In the genomic region with DNA sequence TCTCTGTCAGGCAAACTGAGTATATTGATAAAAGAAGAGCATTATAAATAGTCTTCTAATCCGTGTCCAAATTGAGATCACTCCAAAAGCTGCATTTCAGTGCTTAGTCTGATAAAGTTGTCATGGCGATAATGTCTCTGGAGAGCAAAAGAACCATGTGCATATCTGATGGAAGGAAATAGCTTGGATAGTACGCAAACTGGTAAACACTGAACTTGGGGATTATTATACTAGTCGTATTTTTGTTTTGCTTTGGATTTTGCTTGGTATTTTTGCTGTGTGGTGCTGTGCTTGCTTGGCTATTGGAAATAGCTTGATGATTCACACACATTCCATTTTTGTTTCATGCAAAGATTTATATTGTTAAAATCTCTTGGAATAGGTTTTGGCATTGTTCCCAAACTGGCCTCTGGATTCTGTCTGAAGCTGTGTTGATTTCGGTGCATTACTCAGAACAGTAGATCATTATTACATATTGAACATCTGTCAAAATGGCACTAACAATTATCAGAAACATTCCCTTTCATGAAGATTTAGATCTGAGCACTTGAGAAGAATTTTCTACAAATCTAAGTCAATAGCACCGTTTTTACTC, we compare ENCODE assay signal across 17 mouse cellular contexts.
DNase-seq lines count a peak whose midpoint lies in the region; ATAC-seq and TF ChIP-seq lines count a peak whose summit lies in the region.
"Had no signal": no experiment of that assay in that cellular context is flagged by ENCODE, and none has a peak within 500 bp of the region (broad histone marks: within the 10 kb centered on the region; RNA-seq: fewer than 3 reads in every experiment).

No protein-coding gene starts in this region.

- no peaks in the 10 kb centered on the region for H3K27me3 ChIP-seq in hindbrain, embryonic 14.5 days (ENCODE audit: control insufficient read depth, insufficient read depth, low read length)
- no peaks in the 10 kb centered on the region for H3K27me3 ChIP-seq in hindbrain, embryonic 11.5 days (ENCODE audit: control insufficient read depth, insufficient read depth, low read length)
- H3K27me3 ChIP-seq in stomach, embryonic 14.5 days (ENCODE audit: control insufficient read depth, insufficient read depth, low read length): no peaks in the 10 kb centered on the region
- H3K27me3 ChIP-seq in stomach, postnatal 0 days (ENCODE audit: control insufficient read depth, insufficient read depth, low read length): no peaks in the 10 kb centered on the region
- H3K27me3 ChIP-seq: embryonic facial prominence, embryonic 13.5 days; forebrain, embryonic 15.5 days; kidney, embryonic 15.5 days had no signal

- H3K4me3 ChIP-seq in hindbrain, embryonic 14.5 days (replicated peaks; ENCODE audit: low read length): no peak overlapping the region
- H3K4me3 ChIP-seq in hindbrain, embryonic 11.5 days (ENCODE audit: low read depth, low read length): no peak overlapping the region
- no peak overlapping the region for H3K4me3 ChIP-seq in stomach, embryonic 14.5 days (ENCODE audit: low read depth, low read length)
- no peak overlapping the region for H3K4me3 ChIP-seq in stomach, postnatal 0 days (ENCODE audit: low read depth, low read length)
- H3K4me3 ChIP-seq: embryonic facial prominence, embryonic 13.5 days; forebrain, embryonic 15.5 days; kidney, embryonic 15.5 days had no signal

- H3K36me3 ChIP-seq in hindbrain, embryonic 14.5 days (replicated peaks; ENCODE audit: control insufficient read depth, insufficient read depth): no peaks in the 10 kb centered on the region
- no peaks in the 10 kb centered on the region for H3K36me3 ChIP-seq in hindbrain, embryonic 11.5 days (ENCODE audit: control insufficient read depth, insufficient read depth, low read length)
- no peaks in the 10 kb centered on the region for H3K36me3 ChIP-seq in stomach, embryonic 14.5 days (ENCODE audit: control insufficient read depth, insufficient read depth, low read length)
- no peaks in the 10 kb centered on the region for H3K36me3 ChIP-seq in stomach, postnatal 0 days (ENCODE audit: control insufficient read depth, insufficient read depth, low read length)
- H3K36me3 ChIP-seq: embryonic facial prominence, embryonic 13.5 days; forebrain, embryonic 15.5 days; kidney, embryonic 15.5 days had no signal

- no peak overlapping the region for H3K9ac ChIP-seq in hindbrain, embryonic 14.5 days
- H3K9ac ChIP-seq in hindbrain, embryonic 11.5 days (ENCODE audit: low read depth, low read length): no peak overlapping the region
- H3K9ac ChIP-seq in stomach, embryonic 14.5 days (replicated peaks; ENCODE audit: low read depth, low read length): no peak overlapping the region
- no peak overlapping the region for H3K9ac ChIP-seq in stomach, postnatal 0 days (ENCODE audit: low read length)
- H3K9ac ChIP-seq: embryonic facial prominence, embryonic 13.5 days; forebrain, embryonic 15.5 days; kidney, embryonic 15.5 days had no signal

- DNase-seq in cerebellum, postnatal 14 days: peak; percentile 5 to 20
- no peak for DNase-seq in cerebellum, postnatal 4 days (ENCODE audit: low spot score in 2 of 2)
- peak; percentile 41 for DNase-seq in hindbrain, embryonic 14.5 days (ENCODE audit: low spot score)
- no peak for DNase-seq in hindbrain, embryonic 11.5 days (ENCODE audit: low spot score)
- DNase-seq in stomach, postnatal 0 days (ENCODE audit: low spot score): no peak
- DNase-seq in gastrocnemius, adult 8-10 months (ENCODE audit: low spot score in 2 of 2): no peak
- DNase-seq: adrenal gland, adult 8-10 months; cerebellum, postnatal 25 days; gastrocnemius, postnatal 25 days; liver; lung, adult 2 months; right cerebral cortex, postnatal 4 days had no signal

- H3K27ac ChIP-seq in hindbrain, embryonic 14.5 days: no peak overlapping the region
- no peak overlapping the region for H3K27ac ChIP-seq in hindbrain, embryonic 11.5 days (ENCODE audit: low read depth, low read length)
- H3K27ac ChIP-seq in stomach, embryonic 14.5 days (ENCODE audit: low read length): no peak overlapping the region
- no peak overlapping the region for H3K27ac ChIP-seq in stomach, postnatal 0 days (replicated peaks)
- H3K27ac ChIP-seq: embryonic facial prominence, embryonic 13.5 days; forebrain, embryonic 15.5 days; kidney, embryonic 15.5 days had no signal

- TF ChIP-seq CTCF in stomach, postnatal 0 days (IDR thresholded peaks at IDR 0.05; ENCODE audit: low read depth): no peak

- TF ChIP-seq EP300 in stomach, postnatal 0 days (optimal IDR thresholded peaks at IDR 0.05): no peak

- H3K4me1 ChIP-seq in hindbrain, embryonic 14.5 days (replicated peaks; ENCODE audit: control insufficient read depth, insufficient read depth, low read length): peaks cover 8% of the 10 kb centered on the region
- no peaks in the 10 kb centered on the region for H3K4me1 ChIP-seq in hindbrain, embryonic 11.5 days (replicated peaks; ENCODE audit: control insufficient read depth, insufficient read depth, low read length)
- no peaks in the 10 kb centered on the region for H3K4me1 ChIP-seq in stomach, embryonic 14.5 days (ENCODE audit: control insufficient read depth, insufficient read depth, low read length)
- H3K4me1 ChIP-seq in stomach, postnatal 0 days (replicated peaks; ENCODE audit: control insufficient read depth, insufficient read depth): no peaks in the 10 kb centered on the region
- H3K4me1 ChIP-seq: embryonic facial prominence, embryonic 13.5 days; kidney, embryonic 15.5 days had no signal

- 0 out of 2 replicates have a peak, but pooled peaks have one; percentile 14 for ATAC-seq in hindbrain, embryonic 14.5 days (ENCODE audit: low FRiP score)
- ATAC-seq in hindbrain, embryonic 11.5 days (ENCODE audit: low FRiP score): no peak
- ATAC-seq in stomach, embryonic 14.5 days (ENCODE audit: insufficient number of reproducible peaks, insufficient read depth, low FRiP score, low read depth): peak; percentile 42; the same call in 1 of the 2 replicates
- ATAC-seq in stomach, postnatal 0 days (ENCODE audit: low FRiP score, low TSS enrichment): no peak
- ATAC-seq in CD4-positive, CD25-positive, alpha-beta regulatory T cell, adult 4 months: no peak

- 59% methylated on average over 6 of the region's 6 CpGs for WGBS in hindbrain, embryonic 14.5 days
- WGBS in hindbrain, embryonic 11.5 days: 81% methylated on average over 6 of the region's 6 CpGs
- WGBS in stomach, embryonic 14.5 days: 37% methylated on average over 6 of the region's 6 CpGs
- WGBS in stomach, postnatal 0 days: 36% methylated on average over 6 of the region's 6 CpGs

- H3K9me3 ChIP-seq in hindbrain, embryonic 14.5 days (ENCODE audit: control insufficient read depth, low read length): no peaks in the 10 kb centered on the region
- no peaks in the 10 kb centered on the region for H3K9me3 ChIP-seq in hindbrain, embryonic 11.5 days (ENCODE audit: control insufficient read depth, low read length)
- no peaks in the 10 kb centered on the region for H3K9me3 ChIP-seq in stomach, embryonic 14.5 days (ENCODE audit: control insufficient read depth, low read depth, low read length)
- no peaks in the 10 kb centered on the region for H3K9me3 ChIP-seq in stomach, postnatal 0 days (ENCODE audit: control insufficient read depth, low read length)
- H3K9me3 ChIP-seq: embryonic facial prominence, embryonic 13.5 days; forebrain, embryonic 15.5 days; kidney, embryonic 15.5 days had no signal

- no peak overlapping the region for H3K4me2 ChIP-seq in hindbrain, embryonic 14.5 days (replicated peaks)
- H3K4me2 ChIP-seq in hindbrain, embryonic 11.5 days (replicated peaks; ENCODE audit: low read depth, low read length): no peak overlapping the region
- H3K4me2 ChIP-seq in stomach, embryonic 14.5 days (replicated peaks; ENCODE audit: low read depth, low read length): no peak overlapping the region
- H3K4me2 ChIP-seq in stomach, postnatal 0 days (replicated peaks; ENCODE audit: low read depth): no peak overlapping the region
- H3K4me2 ChIP-seq: embryonic facial prominence, embryonic 13.5 days; forebrain, embryonic 15.5 days; kidney, embryonic 15.5 days had no signal

Comparison
In these comparisons a context has a peak if more than half of its experiments do, and no peak if none do; other contexts are left out.
1. DNase-seq: peak in cerebellum, postnatal 14 days (2 of 2) and hindbrain, embryonic 14.5 days (single experiment); none in cerebellum, postnatal 4 days (0 of 2), hindbrain, embryonic 11.5 days (single experiment), stomach, postnatal 0 days (single experiment) and gastrocnemius, adult 8-10 months (0 of 2).
2. ATAC-seq: peak in hindbrain, embryonic 14.5 days (single experiment) and stomach, embryonic 14.5 days (single experiment); none in hindbrain, embryonic 11.5 days (single experiment), stomach, postnatal 0 days (single experiment) and CD4-positive, CD25-positive, alpha-beta regulatory T cell, adult 4 months (single experiment).